Mouse (Mus musculus) left cerebral cortex, postnatal 14 days (tissue): ENCODE measurements around the gene Dnah5. TPM values are rescaled to one million over a fixed set of nuclear protein-coding genes. Genes with fewer than 3 reads are reported as not detected.

Experiments used
- DNase-seq, 2 experiments: peaks; one replicate each; pipeline ENCODE4 v3.0.0; 2021 to 2022; ENCODE audit warnings: low spot score in 2 of 2, mixed read lengths in 1 of 2
- intact Hi-C: fragments of 180-260 bp; cut with DNase I; formaldehyde crosslinking; loops from one replicate; pipeline ENCODE4 v1.15.1; 2025
- long read RNA-seq, 2 experiments: library from polyadenylated mRNA; stranded (forward); transcript quantifications; one replicate each; pipeline ENCODE4 v2.0.0; 2021
- total RNA-seq, 2 experiments: library from RNA; stranded (reverse); gene quantifications; 2 replicates each; pipeline ENCODE4 v1.2.3; 2021

Dnah5 gene
- 1 to 10 TPM; 3.0 to 3.6 TPM for total RNA-seq
- long read RNA-seq, experiment 1 = 0 reads
- long read RNA-seq, experiment 2, partial matches to known transcripts = 2 of 2 reads
- long read RNA-seq, experiment 2, other reads (novel, unspliced or antisense) = 0 of 2 reads

DNA sequence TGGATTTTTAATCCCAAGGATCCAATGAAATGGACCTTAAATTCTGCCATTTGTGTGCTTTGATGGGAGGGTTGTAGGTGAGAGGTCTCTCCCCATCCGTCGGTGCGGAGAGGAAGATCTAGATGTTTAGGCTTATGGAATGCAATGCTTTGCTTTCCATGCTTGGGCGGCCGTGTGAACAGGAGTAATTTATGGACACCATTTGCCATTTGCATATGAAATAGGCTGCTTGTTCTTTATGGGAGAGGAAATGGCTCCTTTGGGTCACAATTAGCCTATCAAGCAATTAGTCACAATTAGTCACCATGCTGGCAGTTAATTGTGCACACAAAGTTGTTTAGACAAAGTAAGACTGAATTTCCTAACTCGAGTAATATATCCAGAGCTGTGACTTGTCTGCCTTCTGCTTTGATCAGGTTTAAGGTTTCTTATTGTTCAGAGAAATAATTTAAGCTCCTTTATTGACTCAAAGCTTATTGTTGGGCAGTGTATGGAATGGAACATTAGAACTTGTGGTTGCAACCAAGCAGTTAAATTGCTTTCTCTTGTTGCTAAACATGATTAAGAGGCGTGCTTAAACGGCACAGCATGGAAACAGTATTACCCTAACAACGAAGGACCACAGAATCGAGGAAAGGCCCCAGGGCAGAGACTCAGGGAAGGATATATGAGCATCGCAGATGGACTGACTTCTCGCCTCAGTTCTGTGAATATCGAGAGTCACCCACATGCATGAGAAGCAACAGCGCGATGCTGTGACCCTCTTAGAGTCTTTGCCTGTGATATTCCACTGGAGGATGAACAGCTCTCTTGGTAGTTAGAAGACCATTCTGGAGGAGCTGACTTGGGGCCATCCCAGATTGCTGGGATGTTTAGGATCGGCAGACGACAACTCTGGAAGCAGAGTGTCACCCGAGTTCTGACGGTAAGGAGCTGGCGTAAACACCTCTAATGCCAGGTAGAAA, at the start of gene Dnah5:
Gene Dnah5, plus strand, starts transcription at position 642 of the 965 bp plus-strand sequence.
- intact Hi-C loops = no loop called here
- DNase-seq = no peak

DNA sequence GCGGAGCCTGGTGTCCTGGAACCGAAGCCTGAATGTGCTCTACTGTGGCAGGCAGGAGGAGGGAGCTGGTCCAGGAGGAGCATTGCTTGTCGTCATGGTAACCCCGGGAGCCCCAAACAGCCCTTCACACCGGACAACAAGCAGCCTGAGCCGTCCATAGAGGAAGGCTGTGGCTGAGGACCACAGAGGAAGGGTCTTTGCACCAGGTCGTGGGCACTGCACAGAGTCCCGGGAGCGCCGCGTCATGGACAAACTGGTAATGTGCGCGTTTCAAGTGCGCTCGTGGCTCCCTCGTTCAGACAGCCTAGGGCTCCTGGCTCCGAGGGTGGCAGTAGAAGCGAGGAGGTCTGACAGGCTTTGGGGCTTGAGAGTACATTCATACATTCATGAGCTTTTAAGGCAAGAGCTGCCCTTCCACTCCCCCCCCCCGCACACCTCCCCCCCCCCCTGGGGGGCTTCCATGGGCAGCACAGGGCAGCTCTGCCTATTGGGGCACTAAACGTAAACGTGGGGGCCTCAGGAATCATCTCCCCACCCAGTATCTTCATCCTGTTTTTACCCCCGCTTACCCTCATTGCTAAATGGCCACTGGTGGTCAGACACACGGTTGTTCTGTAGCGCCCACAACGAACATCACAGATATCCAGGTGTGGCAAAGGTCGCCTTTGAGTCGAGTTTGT, 48.6 kb upstream of the Dnah5 start:
- DNase-seq = peak; percentile 52 to 55
- intact Hi-C loops = loop anchor here (5.0 kb wide), 1 partner anchor 128 kb away; the partner anchor contains the start of gene Trio

- DNase-seq = peak; percentile 34
- intact Hi-C loops = loop anchor here (5.0 kb wide), 1 partner anchor 132 kb away; the partner anchor contains the start of gene Trio
These were observed 44.6 kb upstream of the Dnah5 start for GRCm38 (mm10) chr15:28158771-28159489.

DNA sequence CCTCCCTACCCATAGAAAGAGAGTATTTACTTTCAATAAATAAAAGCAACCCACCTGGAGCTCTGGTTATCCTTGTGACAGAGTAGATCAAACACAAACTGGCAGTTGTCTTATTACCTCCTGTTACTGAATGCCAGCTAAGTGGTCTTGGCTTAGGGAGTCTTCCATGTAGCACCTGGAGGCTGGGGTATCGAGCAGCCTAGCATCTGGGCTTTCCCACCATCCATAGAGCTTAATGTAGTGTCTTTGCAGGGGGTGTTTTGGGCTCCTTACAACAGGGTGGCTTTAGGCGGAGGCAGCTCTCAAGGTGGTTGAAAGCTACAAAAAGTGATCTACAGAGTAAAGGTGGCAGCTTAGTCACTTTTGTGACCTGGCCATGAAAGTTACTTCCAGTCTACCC, 41.3 kb upstream of the Dnah5 start:
- intact Hi-C loops = no loop called here
- DNase-seq = no peak

DNA sequence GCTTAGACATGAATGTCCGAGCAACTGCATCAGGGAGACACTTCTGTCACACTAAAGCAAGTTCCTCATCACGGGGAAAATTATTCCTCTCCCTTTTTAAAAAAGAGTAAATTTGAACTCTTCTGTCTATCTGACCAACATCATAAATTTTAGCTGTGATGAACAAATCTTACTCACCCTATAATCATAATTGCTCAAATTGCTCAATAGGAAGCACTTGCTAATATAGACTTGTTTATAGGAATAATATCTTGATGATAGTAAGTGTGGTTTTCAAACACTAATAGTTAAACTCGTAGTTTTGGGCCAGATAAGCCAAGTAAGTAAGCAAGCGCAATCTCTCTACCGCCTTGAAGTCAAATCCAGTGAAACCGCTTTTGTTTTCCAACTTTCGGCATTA, 38.3 kb upstream of the Dnah5 start:
- intact Hi-C loops = no loop called here
- DNase-seq = no peak

DNA sequence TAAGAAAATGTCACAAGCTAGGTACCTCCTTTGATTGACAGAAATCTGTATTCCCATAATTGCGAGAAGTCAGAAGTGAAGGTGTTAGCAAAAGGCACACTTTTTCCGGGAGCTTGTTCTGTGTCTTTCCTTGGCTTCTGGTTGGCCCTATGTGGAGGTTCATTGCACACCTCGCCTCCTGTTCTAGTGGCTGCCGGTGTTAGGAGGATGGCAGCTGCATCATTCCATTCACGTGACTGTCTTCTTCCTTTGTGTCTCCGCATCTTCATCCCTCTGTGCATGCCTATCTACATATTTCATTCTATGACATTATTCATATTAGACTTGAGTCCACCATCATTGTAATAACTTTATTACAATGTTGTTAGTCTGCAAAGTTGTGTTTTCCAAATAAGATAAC, 37.5 kb upstream of the Dnah5 start:
- intact Hi-C loops = no loop called here
- no peak for DNase-seq

GRCm38 (mm10) chr15:28178951-28179350, 24.6 kb upstream of the Dnah5 start:
- intact Hi-C loops = loop anchor here (1.0 kb wide), 1 partner anchor 148 kb away; no protein-coding TSS in a partner anchor
- DNase-seq = no peak

- intact Hi-C loops = no loop called here
- DNase-seq = no peak
These were observed 24.0 kb upstream of the Dnah5 start for GRCm38 (mm10) chr15:28179556-28179955.

DNA sequence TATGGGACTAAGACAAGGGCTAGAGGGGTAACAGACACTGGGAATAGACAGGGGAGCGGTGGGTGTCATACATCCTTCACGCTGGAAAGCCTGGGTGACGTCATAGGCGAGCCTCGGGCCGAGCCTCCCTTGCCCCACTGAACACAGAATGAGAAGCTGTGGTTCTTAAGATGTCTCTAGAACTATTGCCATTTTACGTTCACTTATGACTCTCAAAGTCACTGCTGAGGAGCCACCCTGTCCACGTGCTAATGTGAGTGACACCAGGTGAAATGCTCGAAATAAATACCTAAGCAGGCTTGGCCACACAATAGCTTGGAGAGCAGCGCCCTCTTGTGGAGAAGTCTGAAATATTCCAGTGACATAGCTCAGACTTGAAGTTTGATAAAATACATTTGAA, 21.7 kb upstream of the Dnah5 start:
- intact Hi-C loops = loop anchor here (1.0 kb wide), 1 partner anchor 263 kb away; no protein-coding TSS in a partner anchor
- DNase-seq = peak; percentile 83 to 89

GRCm38 (mm10) chr15:28182567-28182966, 21.0 kb upstream of the Dnah5 start:
- DNase-seq = no peak
- intact Hi-C loops = loop anchor here (1.0 kb wide), 1 partner anchor 263 kb away; no protein-coding TSS in a partner anchor

DNA sequence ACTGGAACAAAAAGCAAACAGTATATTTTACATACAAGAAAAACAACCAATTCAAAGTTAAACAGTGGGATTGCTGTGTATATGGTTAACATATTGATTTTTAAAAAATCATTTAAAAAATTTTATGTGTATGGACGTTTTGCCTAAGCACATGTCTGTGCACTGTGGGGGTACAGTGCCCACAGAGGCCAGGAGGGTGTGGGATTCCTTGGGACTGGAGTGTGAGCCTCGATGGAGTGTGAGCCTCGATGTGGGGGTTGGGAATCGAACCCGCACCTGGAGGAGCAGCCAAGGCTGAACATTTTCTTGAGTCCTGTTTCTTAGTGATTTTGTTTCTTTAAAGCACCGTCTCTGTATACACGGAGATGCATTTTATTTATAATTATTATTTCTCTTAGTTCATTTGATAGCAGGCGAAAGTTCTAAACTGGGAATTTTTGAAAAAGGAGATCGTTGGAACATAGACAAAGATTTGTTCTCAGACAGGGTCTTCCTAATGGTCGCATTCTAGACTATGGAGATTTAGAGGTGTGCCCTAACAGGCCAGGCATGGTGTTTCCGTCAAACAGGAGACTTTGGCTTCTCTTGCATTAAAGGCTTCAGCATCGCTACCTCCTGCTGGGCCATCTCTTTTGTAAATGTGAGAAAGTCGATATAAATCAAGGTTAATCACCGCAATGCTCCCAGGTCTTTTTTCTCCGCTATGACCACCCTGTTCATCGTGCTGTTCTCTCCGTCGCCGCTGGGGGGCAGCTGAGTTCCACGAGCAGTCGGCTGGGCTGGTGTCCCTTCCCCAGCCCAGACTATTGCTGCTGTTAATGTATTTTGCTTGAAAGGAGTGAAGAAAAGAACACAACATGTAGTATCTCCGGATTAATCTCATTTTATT, 15.8 kb upstream of the Dnah5 start:
- intact Hi-C loops = no loop called here
- DNase-seq = peak; percentile 76 to 86

DNA sequence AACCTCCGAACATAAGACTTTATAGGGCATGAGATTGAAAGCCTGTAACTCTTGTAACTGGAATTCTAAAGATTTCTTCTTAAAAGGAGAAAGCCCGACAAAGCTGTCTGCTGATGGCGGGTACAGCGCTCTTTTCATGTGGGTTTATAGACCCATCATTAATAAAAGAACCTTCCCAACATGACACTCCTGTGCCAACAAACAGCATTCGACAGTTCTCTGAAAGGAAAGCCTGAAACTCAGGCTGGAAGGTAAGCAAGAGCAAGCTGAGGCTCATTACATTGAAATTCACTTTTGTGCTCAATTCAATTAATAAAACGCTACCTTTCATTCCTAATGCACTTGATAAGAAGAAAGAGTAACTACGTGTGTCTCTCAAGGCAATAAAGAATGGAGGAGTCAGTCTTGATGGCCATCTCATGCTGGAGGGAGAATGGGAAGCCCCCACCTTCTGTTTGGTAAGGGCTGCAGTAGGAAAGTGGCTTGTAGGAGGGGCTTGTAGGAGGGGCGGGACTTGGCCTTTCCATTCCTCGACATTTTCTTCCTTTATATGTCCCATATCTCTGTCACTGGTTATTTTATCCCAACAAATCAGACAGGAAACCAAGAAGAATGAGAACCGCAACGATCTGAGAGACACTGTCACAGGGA, 15.1 kb upstream of the Dnah5 start:
- intact Hi-C loops = no loop called here

GRCm38 (mm10) chr15:28189668-28190067, 13.9 kb upstream of the Dnah5 start:
- no peak for DNase-seq
- intact Hi-C loops = no loop called here

More for the DNA sequence above, 15.1 kb upstream of the Dnah5 start:
- DNase-seq = no peak

DNA sequence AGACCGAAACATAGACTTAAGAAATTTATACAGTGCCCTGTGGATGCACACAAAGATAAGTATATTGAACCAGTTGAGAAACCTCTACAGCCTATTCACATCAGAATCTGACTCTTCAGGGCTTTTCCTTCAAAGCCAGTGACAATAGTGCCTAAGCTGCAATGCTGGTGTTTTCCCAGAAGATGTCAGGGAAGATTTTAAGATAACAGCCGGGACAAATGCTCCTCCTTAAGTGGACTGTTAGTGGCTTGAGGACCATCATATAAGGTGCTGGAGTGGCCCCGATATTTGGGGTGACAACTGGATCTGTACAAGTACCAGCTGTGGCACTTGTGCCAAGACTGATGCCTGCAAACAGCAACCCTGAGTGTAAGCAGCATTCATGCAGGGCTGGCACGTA, 4.9 kb upstream of the Dnah5 start:
- intact Hi-C loops = no loop called here
- no peak for DNase-seq

GRCm38 (mm10) chr15:28204626-28205025, 1.1 kb downstream of the Dnah5 start:
- intact Hi-C loops = no loop called here
- no peak for DNase-seq

- intact Hi-C loops = no loop called here
- no peak for DNase-seq
These were observed 4.0 kb downstream of the Dnah5 start for GRCm38 (mm10) chr15:28207545-28207944.

- DNase-seq = peak in 1 of 2 experiments; percentile 48
- intact Hi-C loops = no loop called here
These were observed 9.5 kb downstream of the Dnah5 start for GRCm38 (mm10) chr15:28213057-28213456.

DNA sequence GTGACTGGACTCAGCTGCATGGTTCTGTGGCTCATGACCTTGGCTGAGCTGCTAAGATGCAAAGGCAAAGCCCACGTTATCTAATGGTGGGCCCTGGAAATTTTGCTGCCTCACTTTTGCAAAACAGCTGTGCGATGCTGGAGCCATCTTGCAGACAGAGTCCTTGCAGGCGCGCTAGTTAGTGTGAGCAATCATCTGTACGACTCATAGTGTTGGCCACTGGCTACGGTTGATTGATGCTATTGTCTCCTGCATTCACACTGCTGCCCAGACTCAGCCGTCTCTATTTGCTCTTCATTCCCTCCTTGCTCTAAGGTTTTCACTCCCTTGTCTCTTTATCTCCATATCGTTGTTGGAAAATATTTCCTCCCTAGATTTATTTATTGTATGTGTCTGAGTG, 12.8 kb downstream of the Dnah5 start:
- intact Hi-C loops = no loop called here
- no peak for DNase-seq
